Mouse (Mus musculus) embryonic facial prominence, embryonic 11.5 days (tissue): ENCODE data around the gene Bud13. TPM values are rescaled to one million over a fixed set of nuclear protein-coding genes. Genes with fewer than 3 reads are reported as not detected.
"Not testable (repeated sequence)": the region's sequence is repeated elsewhere in the genome, so short reads cannot be mapped to it uniquely, and the experiment has no call there.

Experiments
- ATAC-seq: fragments of 200-750 bp; cut with Nextera tagmentation; replicated peaks from 2 replicates; pipeline ENCODE4 v1.8.0; 2017; ENCODE audit warnings: low read depth; ENCODE audit not compliant: insufficient number of reproducible peaks, low FRiP score, low TSS enrichment
- DNase-seq: peaks from one replicate; pipeline ENCODE4 v3.0.0-alpha.2; 2015; ENCODE audit warnings: low spot score
- H3K27ac ChIP-seq: fragments of 300-500 bp; sonication (generic); replicated peaks from 2 replicates; pipeline ENCODE4 v1.5.1; 2014; ENCODE audit warnings: mild to moderate bottlenecking, low read depth, low read length, control low read depth
- H3K27me3 ChIP-seq: fragments of 300-500 bp; sonication (generic); 2 replicates; pipeline ENCODE4 v1.6.1; 2014; ENCODE audit warnings: mild to moderate bottlenecking, low read length, moderate library complexity, mixed read lengths; ENCODE audit not compliant: control insufficient read depth, insufficient read depth
- H3K36me3 ChIP-seq: fragments of 300-500 bp; sonication (generic); replicated peaks from 2 replicates; pipeline ENCODE4 v1.6.1; 2014; ENCODE audit warnings: low read depth, mild to moderate bottlenecking, low read length, moderate library complexity, mixed read lengths; ENCODE audit not compliant: control insufficient read depth, insufficient read depth
- H3K4me1 ChIP-seq: fragments of 300-500 bp; sonication (generic); 2 replicates; pipeline ENCODE4 v1.6.1; 2014; ENCODE audit warnings: low read length, mixed read lengths; ENCODE audit not compliant: control insufficient read depth, insufficient read depth
- H3K4me2 ChIP-seq: fragments of 300-500 bp; sonication (generic); 2 replicates; pipeline ENCODE4 v1.6.1; 2014; ENCODE audit warnings: low read depth, mild to moderate bottlenecking, control low read depth, low read length, moderate library complexity
- H3K4me3 ChIP-seq: fragments of 300-500 bp; sonication (generic); 2 replicates; pipeline ENCODE4 v1.5.1; 2014; ENCODE audit warnings: low read depth, low read length, control low read depth
- H3K9ac ChIP-seq: fragments of 300-500 bp; sonication (generic); replicated peaks from 2 replicates; pipeline ENCODE4 v1.6.1; 2014; ENCODE audit warnings: mild to moderate bottlenecking, control low read depth, low read length
- H3K9me3 ChIP-seq: fragments of 300-500 bp; sonication (generic); replicated peaks from 2 replicates; pipeline ENCODE4 v1.6.1; 2016; ENCODE audit warnings: mild to moderate bottlenecking, low read length, inconsistent platforms, mixed read lengths; ENCODE audit not compliant: control insufficient read depth
- WGBS: fragments of 180-500 bp; shearing (Covaris S2); extraction: QIAGEN DNeasy Blood & Tissue Kit; methylation state at CpG from one replicate; pipeline ENCODE4 v1.1.7; 2014; 5-methylcytosine and 5-hydroxymethylcytosine counted together
- polyA plus RNA-seq: library from polyadenylated mRNA; unstranded; fragments of >200 nt; fragmentation: Nextera tagmentation; extraction: Ambion mirVana; gene quantifications from 2 replicates; pipeline ENCODE4 v1.2.1, GENCODE M21; 2014

The Bud13 gene
- polyA plus RNA-seq, 1 experiment from 2014 or later, result 34.4 TPM

GRCm38 (mm10) chr9:46334471-46335025 is 51.7 kb downstream of the Bud13 start:
- no peaks in the 10 kb centered on the region for H3K27me3 ChIP-seq
- no peak overlapping the region for H3K4me3 ChIP-seq
- WGBS, result 29% methylated on average over 26 of the region's 26 CpGs
- no peak overlapping the region for H3K27ac ChIP-seq
- H3K9me3 ChIP-seq, result no peaks in the 10 kb centered on the region
- peak overlapping the region; percentile 32 for H3K9ac ChIP-seq
- H3K4me2 ChIP-seq, result no peak overlapping the region
- DNase-seq (no peak), ATAC-seq (no peak)
- no peaks in the 10 kb centered on the region for H3K36me3 ChIP-seq
- H3K4me1 ChIP-seq, result no peaks in the 10 kb centered on the region; the same call in 1 of the 2 replicates

- 77% methylated on average over 10 of the region's 10 CpGs for WGBS
- Histone ChIP-seq H3K36me3 (no peaks in the 10 kb centered on the region), H3K9me3 (no peaks in the 10 kb centered on the region), H3K9ac (no peak overlapping the region), H3K27me3 (no peaks in the 10 kb centered on the region), H3K4me3 (no peak overlapping the region), H3K4me1 (no peaks in the 10 kb centered on the region; the same call in 1 of the 2 replicates), H3K27ac (no peak overlapping the region), H3K4me2 (no peak overlapping the region)
- no peak for ATAC-seq
- no peak for DNase-seq
Measured at GRCm38 (mm10) chr9:46335461-46335995, 52.7 kb downstream of the Bud13 start.

GRCm38 (mm10) chr9:46336294-46336693 is 53.5 kb downstream of the Bud13 start:
- not testable (repeated sequence) for H3K9me3 ChIP-seq, H3K4me3 ChIP-seq, H3K4me2 ChIP-seq, H3K4me1 ChIP-seq, H3K36me3 ChIP-seq, H3K27me3 ChIP-seq, H3K27ac ChIP-seq, DNase-seq, ATAC-seq, H3K9ac ChIP-seq
- WGBS, result 69% methylated on average over 13 of the region's 14 CpGs

GRCm38 (mm10) chr9:46337331-46337730 is 54.5 kb downstream of the Bud13 start:
- ATAC-seq, result no peak
- H3K27ac ChIP-seq, result no peak overlapping the region
- no peaks in the 10 kb centered on the region; the same call in 1 of the 2 replicates for H3K4me1 ChIP-seq
- 68% methylated on average over 7 of the region's 7 CpGs for WGBS
- no peaks in the 10 kb centered on the region for H3K9me3 ChIP-seq
- H3K4me3 ChIP-seq, result no peak overlapping the region
- no peaks in the 10 kb centered on the region for H3K27me3 ChIP-seq
- no peak for DNase-seq
- no peak overlapping the region for H3K4me2 ChIP-seq
- no peaks in the 10 kb centered on the region for H3K36me3 ChIP-seq
- no peak overlapping the region for H3K9ac ChIP-seq

GRCm38 (mm10) chr9:46337852-46338291 is 55.1 kb downstream of the Bud13 start:
- no peaks in the 10 kb centered on the region for H3K9me3 ChIP-seq
- no peaks in the 10 kb centered on the region; the same call in 1 of the 2 replicates for H3K4me1 ChIP-seq
- no peak overlapping the region for H3K4me2 ChIP-seq
- ATAC-seq (peak; percentile 71), DNase-seq (peak; percentile 59)
- H3K4me3 ChIP-seq, result no peak overlapping the region
- H3K27me3 ChIP-seq, result no peaks in the 10 kb centered on the region
- WGBS, result 4% methylated on average over 3 of the region's 3 CpGs
- no peak overlapping the region for H3K27ac ChIP-seq
- no peaks in the 10 kb centered on the region for H3K36me3 ChIP-seq
- H3K9ac ChIP-seq, result no peak overlapping the region

GRCm38 (mm10) chr9:46338384-46338783 is 55.6 kb downstream of the Bud13 start:
- Histone ChIP-seq H3K4me2 (no peak overlapping the region), H3K27me3 (no peaks in the 10 kb centered on the region), H3K9me3 (no peaks in the 10 kb centered on the region), H3K27ac (no peak overlapping the region), H3K4me3 (no peak overlapping the region), H3K9ac (no peak overlapping the region), H3K36me3 (no peaks in the 10 kb centered on the region), H3K4me1 (no peaks in the 10 kb centered on the region; the same call in 1 of the 2 replicates)
- 27% methylated on average over 4 of the region's 4 CpGs for WGBS
- DNase-seq (no peak), ATAC-seq (no peak; the same call in 1 of the 2 replicates)

- DNase-seq, result no peak
- Histone ChIP-seq H3K9me3 (no peaks in the 10 kb centered on the region), H3K4me2 (no peak overlapping the region), H3K4me3 (no peak overlapping the region), H3K9ac (no peak overlapping the region), H3K36me3 (no peaks in the 10 kb centered on the region), H3K4me1 (no peaks in the 10 kb centered on the region; the same call in 1 of the 2 replicates), H3K27me3 (no peaks in the 10 kb centered on the region), H3K27ac (no peak overlapping the region)
- no peak for ATAC-seq
- WGBS, result 84% methylated on average over 4 of the region's 4 CpGs
Measured at GRCm38 (mm10) chr9:46339051-46339652, 56.3 kb downstream of the Bud13 start.
